8 mouse cellular contexts compared by ENCODE assay signal in genomic region chr19:55251383-55252124, GRCm38 (mm10). TPM values are rescaled to one million over a fixed set of nuclear protein-coding genes. Genes with fewer than 3 reads are reported as not detected.
DNase-seq lines count a peak whose midpoint lies in the region; ATAC-seq and TF ChIP-seq lines count a peak whose summit lies in the region.

Gene Acsl5, plus strand, starts transcription at chr19:55251938.

- no peaks in the 10 kb centered on the region for H3K9me3 ChIP-seq in neural tube, embryonic 12.5 days

- TF ChIP-seq CTCF in left cerebral cortex, adult 2 months (IDR thresholded peaks at IDR 0.05) = no peak

- no peaks in the 10 kb centered on the region for H3K36me3 ChIP-seq in neural tube, embryonic 12.5 days

- no peak for DNase-seq in left cerebral cortex, adult 2 months (ENCODE audit: extremely low spot score in 1 of 2, low spot score in 2 of 2)
- DNase-seq in left cerebral cortex, adult 11 months (ENCODE audit: low spot score) = no peak
- DNase-seq in heart, postnatal 25 days (ENCODE audit: low spot score) = no peak
- DNase-seq in left cerebral cortex, postnatal 10 days (ENCODE audit: extremely low spot score in 1 of 2, low spot score in 2 of 2) = no peak
- no peak for DNase-seq in cerebellum, adult 8-10 months
- DNase-seq in retina, postnatal 1 day = no peak

- WGBS in neural tube, embryonic 12.5 days = 95% methylated on average over 9 of the region's 9 CpGs

- no peak for ATAC-seq in neural tube, embryonic 12.5 days (ENCODE audit: low FRiP score, low read depth)

- H3K27ac ChIP-seq in left cerebral cortex, adult 2 months = no peak within 1 kb of the TSS
- no peak within 1 kb of the TSS; the same call in 1 of the 2 replicates for H3K27ac ChIP-seq in brown adipose tissue, adult 24 weeks (replicated peaks; ENCODE audit: low read depth, low read length)
- H3K27ac ChIP-seq in neural tube, embryonic 12.5 days = no peak within 1 kb of the TSS

- 0 out of 2 replicates have a peak, but pooled peaks cover 3% of the 10 kb centered on the region for H3K4me1 ChIP-seq in brown adipose tissue, adult 24 weeks (ENCODE audit: control insufficient read depth, insufficient read depth, insufficient read length, low read length)
- H3K4me1 ChIP-seq in neural tube, embryonic 12.5 days = peaks cover 12% of the 10 kb centered on the region

- intact Hi-C loops in left cerebral cortex, adult 2 months (cut with DNase I) = no loop called here
- intact Hi-C loops in heart, postnatal 25 days (cut with DNase I) = no loop called here
- intact Hi-C loops in left cerebral cortex, postnatal 10 days (cut with DNase I) = no loop called here

- H3K27me3 ChIP-seq in neural tube, embryonic 12.5 days (replicated peaks) = no peaks in the 10 kb centered on the region

- H3K4me2 ChIP-seq in neural tube, embryonic 12.5 days (replicated peaks) = no peak within 1 kb of the TSS

- H3K9ac ChIP-seq in neural tube, embryonic 12.5 days = no peak within 1 kb of the TSS

- no peak within 1 kb of the TSS for H3K4me3 ChIP-seq in left cerebral cortex, adult 2 months
- H3K4me3 ChIP-seq in brown adipose tissue, adult 24 weeks (ENCODE audit: insufficient read depth, low read depth, low read length) = no peak within 1 kb of the TSS
- H3K4me3 ChIP-seq in neural tube, embryonic 12.5 days = no peak within 1 kb of the TSS

RNA-seq across cellular contexts. Expression of gene Acsl5, which starts in this region (rescaled TPM):
- total RNA-seq in left cerebral cortex, adult 2 months (2021) = 10 to 100 TPM; 52.0 to 57.0 TPM
- 279 and 449 TPM in 2 replicates for polyA plus RNA-seq in brown adipose tissue, adult 24 weeks (2012; ENCODE audit: insufficient read depth, insufficient read length, missing spikeins)
- 10 to 100 TPM; 10.8 to 11.4 TPM for total RNA-seq in heart, postnatal 25 days (2021)
- total RNA-seq in left cerebral cortex, postnatal 10 days (2021) = 10 to 100 TPM; 38.9 to 40.2 TPM
- polyA plus RNA-seq in neural tube, embryonic 12.5 days (2016; fragmentation: Nextera tagmentation; extraction: Ambion mirVana) = 17.4 and 20.3 TPM in 2 replicates

Comparison
In these comparisons a context has a peak if more than half of its experiments do, and no peak if none do; other contexts are left out.
1. RNA of gene Acsl5 (polyA plus RNA-seq): 279 to 449 TPM in brown adipose tissue, adult 24 weeks; 17.4 to 20.3 TPM in neural tube, embryonic 12.5 days; every median in the first group is over 10 times any median in the second.